Mouse (Mus musculus) cerebellum, adult 9-11 months (tissue): ENCODE measurements at regions not wholly inside any gene's neighbourhood (a gene's known extent, or its start where the extent isn't known, plus 50 kb on each side); places are given as distances from the start of the nearest gene placed in this dataset.

ENCODE experiments used
- DNase-seq: peaks from one replicate; pipeline ENCODE4 v3.0.0; 2022

- DNase-seq: no peak
Measured at GRCm38 (mm10) chr7:136379741-136380140, 514.7 kb upstream of the Mgmt start.

GRCm38 (mm10) chr7:136383296-136383695 lies 511.1 kb upstream of the Mgmt start:
- no peak for DNase-seq

- DNase-seq: no peak
Measured at GRCm38 (mm10) chr7:136387736-136388135, 506.7 kb upstream of the Mgmt start.

GRCm38 (mm10) chr7:136390066-136390465 lies 504.3 kb upstream of the Mgmt start:
- DNase-seq: no peak

GRCm38 (mm10) chr7:136393454-136393853 lies 501.0 kb upstream of the Mgmt start:
- DNase-seq: no peak

GRCm38 (mm10) chr7:136395838-136396237 lies 498.6 kb upstream of the Mgmt start:
- peak; percentile 2 for DNase-seq

GRCm38 (mm10) chr7:136397101-136397500 lies 497.3 kb upstream of the Mgmt start:
- no peak for DNase-seq

GRCm38 (mm10) chr7:136402688-136403597 lies 491.5 kb upstream of the Mgmt start:
- no peak for DNase-seq

GRCm38 (mm10) chr7:136405391-136405790 lies 489.0 kb upstream of the Mgmt start:
- DNase-seq: no peak

- no peak for DNase-seq
Measured at GRCm38 (mm10) chr7:136406258-136407100, 487.9 kb upstream of the Mgmt start.

GRCm38 (mm10) chr7:136414808-136415207 lies 479.6 kb upstream of the Mgmt start:
- no peak for DNase-seq

GRCm38 (mm10) chr7:136417327-136417726 lies 477.1 kb upstream of the Mgmt start:
- no peak for DNase-seq

- DNase-seq: no peak
Measured at GRCm38 (mm10) chr7:136423846-136424531, 470.4 kb upstream of the Mgmt start.

- DNase-seq: no peak
Measured at GRCm38 (mm10) chr7:136427164-136427563, 467.2 kb upstream of the Mgmt start.

GRCm38 (mm10) chr7:136430085-136431011 lies 464.1 kb upstream of the Mgmt start:
- DNase-seq: no peak

GRCm38 (mm10) chr7:136433699-136434098 lies 460.7 kb upstream of the Mgmt start:
- DNase-seq: no peak

- DNase-seq: no peak
Measured at GRCm38 (mm10) chr7:136434510-136434909, 459.9 kb upstream of the Mgmt start.

- no peak for DNase-seq
Measured at GRCm38 (mm10) chr7:136443436-136443835, 451.0 kb upstream of the Mgmt start.

GRCm38 (mm10) chr7:136445091-136445490 lies 449.3 kb upstream of the Mgmt start:
- no peak for DNase-seq

- no peak for DNase-seq
Measured at GRCm38 (mm10) chr7:136449286-136449685, 445.1 kb upstream of the Mgmt start.

- no peak for DNase-seq
Measured at GRCm38 (mm10) chr7:136451672-136452361, 442.6 kb upstream of the Mgmt start.
